Mouse (Mus musculus) ES-Bruce4 (cell line): ENCODE measurements around the gene Pcbp3. TPM values are rescaled to one million over a fixed set of nuclear protein-coding genes. Genes with fewer than 3 reads are reported as not detected.

Experiments used
- H3K27ac ChIP-seq: 2 replicates; pipeline ENCODE4 v1.5.1; 2012; ENCODE audit warnings: low read length, inconsistent platforms; ENCODE audit not compliant: insufficient read depth
- H3K27me3 ChIP-seq: 2 replicates; pipeline ENCODE4 v1.6.1; 2012; ENCODE audit warnings: mild to moderate bottlenecking, low read length, inconsistent platforms; ENCODE audit not compliant: control insufficient read depth, poor library complexity, insufficient read depth, severe bottlenecking
- H3K36me3 ChIP-seq: 2 replicates; pipeline ENCODE4 v1.6.1; 2012; ENCODE audit warnings: inconsistent platforms, mild to moderate bottlenecking, low read length, moderate library complexity; ENCODE audit not compliant: control insufficient read depth, poor library complexity, insufficient read depth, severe bottlenecking
- H3K4me1 ChIP-seq: one replicate; pipeline ENCODE4 v1.8.1; 2011; ENCODE audit warnings: low read length; ENCODE audit not compliant: control insufficient read depth, insufficient read depth
- H3K4me3 ChIP-seq: 2 replicates; pipeline ENCODE4 v1.5.1; 2011; ENCODE audit warnings: low read depth, mild to moderate bottlenecking, low read length
- H3K9ac ChIP-seq: 2 replicates; pipeline ENCODE4 v1.6.1; 2012; ENCODE audit warnings: low read depth, mild to moderate bottlenecking, inconsistent platforms; ENCODE audit not compliant: poor library complexity, severe bottlenecking
- H3K9me3 ChIP-seq: replicated peaks from 2 replicates; pipeline ENCODE4 v1.6.1; 2012; ENCODE audit warnings: mild to moderate bottlenecking, low read length, inconsistent platforms; ENCODE audit not compliant: control insufficient read depth, poor library complexity, insufficient read depth, severe bottlenecking
- CTCF ChIP-seq: IDR thresholded peaks from one replicate; pipeline ENCODE4 v1.8.1; 2011; ENCODE audit warnings: low read depth, low read length
- EP300 ChIP-seq: IDR thresholded peaks from 2 replicates; pipeline ENCODE4 v1.6.1; 2011; ENCODE audit warnings: low read depth, low read length; ENCODE audit not compliant: insufficient read depth
- POLR2A ChIP-seq: IDR thresholded peaks from one replicate; pipeline ENCODE4 v1.8.1; 2011; ENCODE audit warnings: low read length; ENCODE audit not compliant: insufficient read depth
- polyA plus RNA-seq: library from polyadenylated mRNA; stranded (reverse); fragments of >200 nt; gene quantifications from 2 replicates; pipeline ENCODE4 v1.2.4, GENCODE M21; 2011; ENCODE audit warnings: low read depth; ENCODE audit not compliant: missing spikeins, insufficient read depth, insufficient read length

Gene Pcbp3
- polyA plus RNA-seq, 1 experiment = 28.1 TPM

- no peaks in the 10 kb centered on the region for H3K4me1 ChIP-seq
- H3K27ac ChIP-seq = no peak overlapping the region
- no peaks in the 10 kb centered on the region for H3K36me3 ChIP-seq
- H3K9me3 ChIP-seq = no peaks in the 10 kb centered on the region
- no peak overlapping the region for H3K4me3 ChIP-seq
- no peak overlapping the region for H3K9ac ChIP-seq
- TF ChIP-seq EP300 (no peak), CTCF (no peak), POLR2A (no peak)
- no peaks in the 10 kb centered on the region for H3K27me3 ChIP-seq
Observed at GRCm38 (mm10) chr10:76941038-76941437, 20.6 kb downstream of the Pcbp3 start.

DNA sequence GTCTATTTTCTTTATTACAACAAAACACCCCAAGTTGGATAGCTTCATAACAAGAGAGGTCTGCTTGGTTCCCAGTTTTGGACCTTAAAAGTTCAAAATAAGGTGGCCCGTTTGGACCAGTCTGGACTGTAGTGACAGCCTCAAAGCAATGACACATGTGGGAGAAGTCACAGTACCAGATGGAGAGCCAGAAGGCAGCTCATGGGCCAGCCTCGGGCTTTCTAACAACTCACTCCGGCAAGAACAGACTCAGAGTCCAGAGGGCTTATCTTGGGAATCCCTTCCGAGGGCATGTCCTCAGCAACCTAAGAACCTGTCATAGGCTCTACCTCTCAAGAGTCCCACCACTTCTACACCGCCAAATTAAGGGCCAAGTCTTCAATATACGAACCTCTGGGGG is 24.9 kb downstream of the Pcbp3 start:
- Histone ChIP-seq H3K36me3 (no peaks in the 10 kb centered on the region), H3K9ac (no peak overlapping the region), H3K27me3 (no peaks in the 10 kb centered on the region), H3K9me3 (no peaks in the 10 kb centered on the region), H3K4me3 (no peak overlapping the region), H3K27ac (no peak overlapping the region), H3K4me1 (no peaks in the 10 kb centered on the region)
- TF ChIP-seq EP300 (no peak), POLR2A (no peak), CTCF (no peak)

GRCm38 (mm10) chr10:76934805-76935204 is 26.9 kb downstream of the Pcbp3 start:
- no peak overlapping the region for H3K4me3 ChIP-seq

DNA sequence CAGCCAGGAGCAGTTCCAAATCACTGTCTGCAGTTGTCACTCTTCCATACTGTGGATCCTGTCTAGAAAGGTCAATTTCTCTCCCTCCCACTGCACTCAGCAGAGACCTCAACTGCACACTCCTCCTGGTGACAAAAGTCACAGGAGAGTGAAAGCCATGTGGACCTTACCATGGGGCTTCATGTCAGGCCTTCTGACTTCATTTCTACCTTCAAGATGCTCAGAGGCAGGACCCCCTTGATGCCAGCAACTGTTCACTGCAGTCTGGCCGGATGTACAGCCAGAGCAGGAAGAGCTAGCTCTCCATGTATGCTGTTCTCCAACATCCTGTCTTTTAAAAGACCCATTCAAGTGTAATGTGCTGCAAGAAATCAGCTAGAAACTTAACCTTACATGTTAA is 29.9 kb downstream of the Pcbp3 start:
- Histone ChIP-seq H3K9me3 (peaks cover 4% of the 10 kb centered on the region; the same call in 1 of the 2 replicates), H3K27me3 (no peaks in the 10 kb centered on the region), H3K4me3 (no peak overlapping the region), H3K36me3 (no peaks in the 10 kb centered on the region), H3K9ac (no peak overlapping the region), H3K27ac (no peak overlapping the region), H3K4me1 (no peaks in the 10 kb centered on the region)
- TF ChIP-seq EP300 = no peak

More at GRCm38 (mm10) chr10:76934805-76935204, 26.9 kb downstream of the Pcbp3 start:
- H3K4me1 ChIP-seq = no peaks in the 10 kb centered on the region
- H3K9me3 ChIP-seq = no peaks in the 10 kb centered on the region
- TF ChIP-seq POLR2A = no peak
- no peak for TF ChIP-seq CTCF
- TF ChIP-seq EP300 = no peak
- no peak overlapping the region for H3K9ac ChIP-seq
- H3K27ac ChIP-seq = no peak overlapping the region
- no peaks in the 10 kb centered on the region for H3K36me3 ChIP-seq
- no peaks in the 10 kb centered on the region for H3K27me3 ChIP-seq

- TF ChIP-seq POLR2A (no peak), CTCF (no peak), EP300 (no peak)
- Histone ChIP-seq H3K9ac (no peak overlapping the region), H3K36me3 (0 out of 2 replicates have a peak, but pooled peaks cover 2% of the 10 kb centered on the region), H3K4me3 (no peak overlapping the region), H3K4me1 (no peaks in the 10 kb centered on the region), H3K27me3 (no peaks in the 10 kb centered on the region), H3K27ac (no peak overlapping the region), H3K9me3 (peaks cover 10% of the 10 kb centered on the region; the same call in 1 of the 2 replicates)
Observed at GRCm38 (mm10) chr10:76931122-76931521, 30.6 kb downstream of the Pcbp3 start.

- H3K27me3 ChIP-seq = no peaks in the 10 kb centered on the region
- H3K36me3 ChIP-seq = 0 out of 2 replicates have a peak, but pooled peaks cover 2% of the 10 kb centered on the region
- TF ChIP-seq EP300 (no peak), POLR2A (no peak), CTCF (no peak)
- H3K4me1 ChIP-seq = no peaks in the 10 kb centered on the region
- peaks cover 35% of the 10 kb centered on the region for H3K9me3 ChIP-seq
- H3K27ac ChIP-seq = no peak overlapping the region
- no peak overlapping the region for H3K4me3 ChIP-seq
- no peak overlapping the region for H3K9ac ChIP-seq
Observed at GRCm38 (mm10) chr10:76924441-76924840, 37.2 kb downstream of the Pcbp3 start.
